Mouse (Mus musculus) gastrocnemius, adult 2 months (tissue): Measurements from ENCODE around the gene Tmppe. TPM values are rescaled to one million over a fixed set of nuclear protein-coding genes. Genes with fewer than 3 reads are reported as not detected.
"Not testable (repeated sequence)": the region's sequence is repeated elsewhere in the genome, so short reads cannot be mapped to it uniquely, and the experiment has no call there.

Experiments used
- DNase-seq: peaks from one replicate; pipeline ENCODE4 v3.0.0; 2022
- H3K27ac ChIP-seq: fragments of 200-600 bp; 2 replicates; pipeline ENCODE4 v1.8.1; 2022; ENCODE audit warnings: mild to moderate bottlenecking
- H3K4me3 ChIP-seq: fragments of 200-600 bp; 2 replicates; pipeline ENCODE4 v1.8.1; 2022; ENCODE audit warnings: mild to moderate bottlenecking, moderate library complexity
- CTCF ChIP-seq: fragments of 200-600 bp; IDR thresholded peaks from 2 replicates; pipeline ENCODE4 v1.8.1; 2022; ENCODE audit warnings: antibody characterized with exemption, mild to moderate bottlenecking, moderate library complexity
- intact Hi-C: fragments of 180-260 bp; cut with DNase I; formaldehyde crosslinking; loops from one replicate; pipeline ENCODE4 v1.15.1; 2025
- total RNA-seq, 2 experiments: library from RNA; stranded (reverse); gene quantifications; 2 replicates each; pipeline ENCODE4 v1.2.3; 2021

The Tmppe gene
- total RNA-seq, 2 experiments from 2014 or later, result 1.5 to 1.6 TPM

GRCm38 (mm10) chr9:114385160-114385559 lies 15.7 kb upstream of the Tmppe start:
- no peak for DNase-seq
- H3K4me3 ChIP-seq, result no peak overlapping the region
- no peak for TF ChIP-seq CTCF
- intact Hi-C loops, result no loop called here
- H3K27ac ChIP-seq, result no peak overlapping the region

- DNase-seq, result no peak
- Histone ChIP-seq H3K4me3 (no peak overlapping the region), H3K27ac (no peak overlapping the region)
- intact Hi-C loops, result no loop called here
- no peak for TF ChIP-seq CTCF
These were observed 13.8 kb upstream of the Tmppe start for GRCm38 (mm10) chr9:114387086-114387485.

GRCm38 (mm10) chr9:114388288-114388687 lies 12.6 kb upstream of the Tmppe start:
- Histone ChIP-seq H3K4me3 (no peak overlapping the region), H3K27ac (peak overlapping the region; percentile 76)
- no peak for DNase-seq
- TF ChIP-seq CTCF, result no peak
- intact Hi-C loops, result no loop called here

- intact Hi-C loops, result no loop called here
- TF ChIP-seq CTCF, result no peak
- Histone ChIP-seq H3K27ac (peak overlapping the region; percentile 76), H3K4me3 (0 out of 2 replicates have a peak overlapping the region, but pooled peaks have one; percentile 2)
- DNase-seq, result no peak
These were observed 12.1 kb upstream of the Tmppe start for GRCm38 (mm10) chr9:114388701-114389370.

- intact Hi-C loops, result no loop called here
- H3K4me3 ChIP-seq, result peak overlapping the region; percentile 87
- TF ChIP-seq CTCF, result peak; percentile 46
- DNase-seq, result no peak
- peak overlapping the region; percentile 76 for H3K27ac ChIP-seq
These were observed 11.5 kb upstream of the Tmppe start for GRCm38 (mm10) chr9:114389371-114389904.

GRCm38 (mm10) chr9:114389905-114390748 lies 10.8 kb upstream of the Tmppe start, which contains the start of gene Crtap:
Gene Crtap, minus strand, starts transcription at chr9:114390675.
- peak; percentile 74 for DNase-seq
- TF ChIP-seq CTCF, result no peak
- Histone ChIP-seq H3K4me3 (peak within 1 kb of the TSS; percentile 87), H3K27ac (peak within 1 kb of the TSS; percentile 76)
- intact Hi-C loops, result no loop called here

GRCm38 (mm10) chr9:114390749-114391075 lies 10.2 kb upstream of the Tmppe start:
- Histone ChIP-seq H3K4me3 (peak overlapping the region; percentile 87), H3K27ac (peak overlapping the region; percentile 71)
- TF ChIP-seq CTCF, result no peak
- intact Hi-C loops, result no loop called here
- DNase-seq, result no peak

- DNase-seq, H3K4me3 ChIP-seq, H3K27ac ChIP-seq, intact Hi-C loops: not testable (repeated sequence)
These were observed 6.8 kb upstream of the Tmppe start for GRCm38 (mm10) chr9:114394136-114394535.

GRCm38 (mm10) chr9:114394677-114395076 lies 6.2 kb upstream of the Tmppe start:
- no peak for DNase-seq
- Histone ChIP-seq H3K4me3 (no peak overlapping the region), H3K27ac (no peak overlapping the region)
- no peak for TF ChIP-seq CTCF
- intact Hi-C loops, result no loop called here

- no peak overlapping the region for H3K27ac ChIP-seq
- intact Hi-C loops, result no loop called here
- no peak for TF ChIP-seq CTCF
- DNase-seq, result no peak
- H3K4me3 ChIP-seq, result no peak overlapping the region
These were observed 5.6 kb upstream of the Tmppe start for GRCm38 (mm10) chr9:114395258-114395657.

- DNase-seq, result no peak
- H3K27ac ChIP-seq, result no peak overlapping the region
- no peak for TF ChIP-seq CTCF
- no peak overlapping the region for H3K4me3 ChIP-seq
- intact Hi-C loops, result no loop called here
These were observed 1.2 kb upstream of the Tmppe start for GRCm38 (mm10) chr9:114399680-114400079.

- Histone ChIP-seq H3K4me3 (peak overlapping the region; percentile 80), H3K27ac (peak overlapping the region; percentile 97)
- DNase-seq, result no peak
- TF ChIP-seq CTCF, result no peak
- intact Hi-C loops, result no loop called here
These were observed 337 bp upstream of the Tmppe start for GRCm38 (mm10) chr9:114400588-114400948.

- peak overlapping the region; percentile 80 for H3K4me3 ChIP-seq
- peak; percentile 33; the same call in 1 of the 2 replicates for TF ChIP-seq CTCF
- peak overlapping the region; percentile 97 for H3K27ac ChIP-seq
- no peak for DNase-seq
- intact Hi-C loops, result no loop called here
These were observed 778 bp downstream of the Tmppe start for GRCm38 (mm10) chr9:114401685-114402080.
